Mouse (Mus musculus) liver, postnatal 0 days (tissue): ENCODE measurements around the gene Rftn2. TPM values are rescaled to one million over a fixed set of nuclear protein-coding genes. Genes with fewer than 3 reads are reported as not detected.
A peak's percentile ranks its signal among the peaks of the same experiment; 100 is the strongest.
"Not testable (repeated sequence)": the region's sequence is repeated elsewhere in the genome, so short reads cannot be mapped to it uniquely, and the experiment has no call there.

Experiments used
- ATAC-seq: fragments of 200-750 bp; cut with Nextera tagmentation; 2 replicates; pipeline ENCODE4 v1.8.0; 2017; ENCODE audit warnings: mild to moderate bottlenecking, moderate library complexity
- DNase-seq: peaks from one replicate; pipeline ENCODE4 v3.0.0-alpha.2; 2016
- H3K27ac ChIP-seq: fragments of 300-500 bp; sonication (generic); 2 replicates; pipeline ENCODE4 v1.5.1; 2014; ENCODE audit warnings: antibody characterized with exemption, moderate library complexity, mild to moderate bottlenecking, low read depth
- H3K27me3 ChIP-seq: fragments of 300-500 bp; sonication (generic); 2 replicates; pipeline ENCODE4 v1.6.1; 2014; ENCODE audit warnings: low read length, control low read depth, mixed read lengths; ENCODE audit not compliant: insufficient read depth
- H3K36me3 ChIP-seq: fragments of 300-500 bp; sonication (generic); replicated peaks from 2 replicates; pipeline ENCODE4 v1.6.1; 2014; ENCODE audit warnings: mild to moderate bottlenecking, control low read depth, low read length, moderate library complexity, mixed read lengths; ENCODE audit not compliant: insufficient read depth
- H3K4me1 ChIP-seq: fragments of 300-500 bp; sonication (generic); 2 replicates; pipeline ENCODE4 v1.6.1; 2014; ENCODE audit warnings: antibody characterized with exemption, mild to moderate bottlenecking, control low read depth; ENCODE audit not compliant: insufficient read depth
- H3K4me2 ChIP-seq: fragments of 300-500 bp; sonication (generic); 2 replicates; pipeline ENCODE4 v1.6.1; 2014; ENCODE audit warnings: low read depth, mild to moderate bottlenecking, low read length, moderate library complexity, mixed read lengths
- H3K4me3 ChIP-seq: fragments of 300-500 bp; sonication (generic); 2 replicates; pipeline ENCODE4 v1.5.1; 2014; ENCODE audit warnings: low read depth, low read length
- H3K9ac ChIP-seq: fragments of 300-500 bp; sonication (generic); replicated peaks from 2 replicates; pipeline ENCODE4 v1.6.1; 2014; ENCODE audit warnings: mild to moderate bottlenecking, moderate library complexity
- H3K9me3 ChIP-seq: fragments of 300-500 bp; sonication (generic); 2 replicates; pipeline ENCODE4 v1.6.1; 2016; ENCODE audit warnings: mild to moderate bottlenecking, control low read depth, low read length, mixed read lengths
- CTCF ChIP-seq: sonication (generic); IDR thresholded peaks from 2 replicates; pipeline ENCODE4 v1.5.1; 2016; ENCODE audit warnings: antibody characterized with exemption, low read depth
- EP300 ChIP-seq: IDR thresholded peaks from 2 replicates; pipeline ENCODE4 v1.6.1; 2016; ENCODE audit warnings: antibody characterized with exemption, low read depth, mild to moderate bottlenecking
- WGBS: fragments of 180-500 bp; shearing (Covaris S2); extraction: QIAGEN DNeasy Blood & Tissue Kit; methylation state at CpG from one replicate; pipeline ENCODE4 v1.1.7; 2014; ENCODE audit not compliant: insufficient replicate concordance; 5-methylcytosine and 5-hydroxymethylcytosine counted together
- polyA plus RNA-seq: library from polyadenylated mRNA; unstranded; fragments of >200 nt; fragmentation: Nextera tagmentation; extraction: Ambion mirVana; gene quantifications from 2 replicates; pipeline ENCODE4 v1.2.1, GENCODE M21; 2015

The Rftn2 gene
- polyA plus RNA-seq, 1 experiment from 2014 or later: 0.41 TPM

DNA sequence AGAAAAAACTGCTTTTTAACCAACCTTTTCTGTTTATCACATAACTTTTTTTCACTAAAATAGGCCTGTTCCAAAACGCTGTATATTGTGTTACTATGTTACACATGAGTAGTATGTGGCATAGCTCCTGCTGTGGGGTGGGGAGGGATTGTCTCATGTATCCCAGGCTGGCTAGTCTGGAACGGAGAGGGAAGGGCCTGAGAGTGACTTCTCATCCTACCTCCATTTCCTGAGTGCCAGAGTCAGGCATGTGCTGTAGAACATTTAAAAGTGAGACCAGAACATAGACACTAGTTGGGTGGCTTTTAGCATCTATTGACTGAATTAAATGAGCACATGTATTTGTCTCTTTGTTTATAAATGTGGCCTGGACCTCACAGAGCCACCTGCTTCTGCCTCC is 93.4 kb downstream of the Rftn2 start:
- H3K4me2 ChIP-seq: no peak overlapping the region; the same call in 1 of the 2 replicates
- no peak for ATAC-seq
- no peak for DNase-seq
- H3K36me3 ChIP-seq: peaks cover 11% of the 10 kb centered on the region; the same call in 1 of the 2 replicates
- H3K4me1 ChIP-seq: peaks cover 16% of the 10 kb centered on the region
- H3K9me3 ChIP-seq: no peaks in the 10 kb centered on the region
- TF ChIP-seq EP300 (no peak), CTCF (no peak)
- no peak overlapping the region for H3K4me3 ChIP-seq
- no peaks in the 10 kb centered on the region for H3K27me3 ChIP-seq
- 71% methylated on average over 2 of the region's 2 CpGs for WGBS
- H3K9ac ChIP-seq: no peak overlapping the region
- no peak overlapping the region for H3K27ac ChIP-seq

DNA sequence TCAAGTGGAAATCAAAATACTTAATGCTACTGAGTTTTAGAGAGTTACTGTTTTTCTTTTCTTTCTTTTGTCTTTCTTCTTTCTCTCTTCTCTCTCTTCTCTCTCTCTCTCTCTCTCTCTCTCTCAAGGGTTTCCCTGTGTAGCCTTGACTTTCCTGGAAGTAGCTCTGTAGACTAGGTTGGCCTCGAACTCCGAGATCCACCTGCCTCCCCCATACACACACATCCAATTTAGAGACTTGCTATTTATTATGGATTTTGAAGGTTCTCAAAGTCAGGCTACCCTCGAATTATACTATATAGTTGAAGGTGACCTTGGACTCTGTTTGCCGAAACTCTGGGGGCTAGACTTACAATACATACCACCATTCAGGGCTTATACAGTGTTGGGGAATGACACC is 94.3 kb downstream of the Rftn2 start:
- WGBS: 36% methylated on average over 4 of the region's 4 CpGs
- Histone ChIP-seq H3K4me1 (peaks cover 16% of the 10 kb centered on the region), H3K4me2 (peak overlapping the region; percentile 82), H3K9me3 (no peaks in the 10 kb centered on the region), H3K4me3 (peak overlapping the region; percentile 89), H3K27me3 (no peaks in the 10 kb centered on the region), H3K36me3 (peaks cover 8% of the 10 kb centered on the region; the same call in 1 of the 2 replicates), H3K9ac (peak overlapping the region; percentile 91), H3K27ac (peak overlapping the region; percentile 97)
- DNase-seq (no peak), ATAC-seq (no peak)
- TF ChIP-seq EP300: no peak
- no peak for TF ChIP-seq CTCF

DNA sequence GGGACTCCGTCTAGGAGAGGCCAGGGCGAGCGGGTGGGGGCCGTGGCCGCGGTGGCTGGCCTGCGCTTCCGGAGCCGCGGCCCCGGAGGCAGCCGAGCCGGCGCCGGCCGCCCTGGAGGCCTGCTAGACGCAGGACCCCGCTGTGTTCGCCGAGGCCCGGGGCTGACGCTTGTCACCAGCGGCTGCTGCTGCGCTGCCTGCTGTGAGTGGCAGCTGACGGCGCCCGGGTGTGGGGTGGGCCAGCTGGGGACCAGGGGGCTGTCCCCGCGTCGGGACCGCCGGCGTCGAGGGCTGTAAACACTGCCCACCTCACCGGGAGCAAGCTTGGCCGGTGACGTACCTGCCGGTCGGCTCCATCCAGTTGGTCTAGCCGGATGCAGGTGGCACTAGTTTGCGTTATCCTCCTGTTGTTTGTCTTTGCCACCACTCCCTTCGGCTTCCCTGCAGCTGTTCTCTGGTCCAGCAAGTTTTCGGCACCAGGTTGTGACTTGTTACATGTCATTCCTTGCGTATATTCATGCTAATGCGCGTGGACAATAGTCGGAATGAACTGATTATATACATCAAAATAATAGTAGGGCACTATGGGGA is 95.1 kb downstream of the Rftn2 start:
- H3K4me2 ChIP-seq: peak overlapping the region; percentile 82
- ATAC-seq: peak; percentile 72
- TF ChIP-seq CTCF: no peak
- TF ChIP-seq EP300: no peak; the same call in 1 of the 2 replicates
- under 1% methylated on average over 44 of the region's 47 CpGs for WGBS
- peaks cover 8% of the 10 kb centered on the region; the same call in 1 of the 2 replicates for H3K36me3 ChIP-seq
- peak overlapping the region; percentile 89 for H3K4me3 ChIP-seq
- peak overlapping the region; percentile 91 for H3K9ac ChIP-seq
- H3K4me1 ChIP-seq: peaks cover 16% of the 10 kb centered on the region
- no peaks in the 10 kb centered on the region for H3K27me3 ChIP-seq
- peak overlapping the region; percentile 97 for H3K27ac ChIP-seq
- DNase-seq: peak; percentile 76
- H3K9me3 ChIP-seq: no peaks in the 10 kb centered on the region

DNA sequence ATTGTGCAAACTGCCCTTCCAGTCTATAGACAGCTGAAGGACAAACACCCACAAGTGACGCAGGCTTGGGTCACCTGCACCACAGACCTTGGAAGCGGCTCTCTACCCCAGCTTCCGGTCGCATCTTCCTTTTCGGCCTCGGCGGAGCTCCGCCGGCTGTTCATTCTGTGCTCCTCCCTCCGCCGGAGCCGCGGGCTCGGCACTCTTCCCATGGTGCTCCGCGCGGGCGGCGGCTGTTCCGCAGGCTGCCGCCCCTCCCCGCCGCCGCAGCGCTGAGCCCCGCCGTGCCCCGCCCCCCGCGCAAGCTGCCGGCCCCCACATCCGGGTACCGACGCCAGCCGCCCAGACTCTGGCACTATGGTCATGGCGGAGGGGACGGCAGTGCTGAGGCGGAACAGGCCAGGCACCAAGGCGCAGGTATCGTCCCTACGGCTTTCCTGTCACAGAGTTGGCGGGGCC is 95.6 kb downstream of the Rftn2 start, which contains the start of gene Mob4:
Gene Mob4 (plus strand): TSS at position 289 of the 459 bp plus-strand sequence.
- peak; percentile 55; the same call in 1 of the 2 replicates for TF ChIP-seq EP300
- no peak for TF ChIP-seq CTCF
- peak within 1 kb of the TSS; percentile 91 for H3K9ac ChIP-seq
- ATAC-seq (peak; percentile 95), DNase-seq (peak; percentile 96)
- H3K27ac ChIP-seq: peak within 1 kb of the TSS; percentile 97
- peaks cover 16% of the 10 kb centered on the region for H3K4me1 ChIP-seq
- peak within 1 kb of the TSS; percentile 82 for H3K4me2 ChIP-seq
- WGBS: under 1% methylated on average over 38 of the region's 42 CpGs
- H3K36me3 ChIP-seq: peaks cover 8% of the 10 kb centered on the region; the same call in 1 of the 2 replicates
- H3K27me3 ChIP-seq: no peaks in the 10 kb centered on the region
- peak within 1 kb of the TSS; percentile 89 for H3K4me3 ChIP-seq
- no peaks in the 10 kb centered on the region for H3K9me3 ChIP-seq

DNA sequence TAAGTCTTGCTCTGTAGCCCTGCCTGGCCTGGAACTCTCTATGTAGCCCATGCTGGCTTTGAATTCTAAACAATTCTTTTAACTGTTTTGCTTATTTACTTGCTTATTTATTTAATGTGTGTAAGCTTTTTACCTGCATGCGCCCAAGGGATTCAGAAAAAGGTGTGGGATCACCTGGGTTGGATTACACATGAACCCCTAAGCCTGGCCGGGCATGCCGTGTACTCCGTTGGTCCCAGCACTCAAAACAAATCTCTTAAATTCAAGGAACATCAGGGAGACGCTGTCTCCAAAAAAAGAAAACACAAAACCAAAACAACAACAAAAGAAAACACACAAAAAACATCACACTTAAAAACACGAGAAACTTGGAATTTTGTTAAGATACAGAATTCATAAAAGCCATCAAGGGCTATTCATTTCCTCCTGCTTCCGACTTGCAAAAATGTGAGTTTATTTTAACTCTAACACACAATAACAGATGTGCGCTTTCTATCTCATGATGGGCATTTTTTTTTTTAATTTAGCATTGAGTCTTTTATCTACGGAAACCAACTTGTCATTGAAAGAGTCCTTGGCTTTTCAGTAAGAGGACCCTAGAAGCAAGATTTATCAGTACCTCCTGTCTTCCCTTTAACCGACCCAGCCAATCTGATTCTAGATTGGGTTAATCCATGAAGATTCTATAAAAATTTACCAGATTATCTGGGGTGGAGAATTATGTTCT is 96.2 kb downstream of the Rftn2 start:
- peak overlapping the region; percentile 91 for H3K9ac ChIP-seq

DNA sequence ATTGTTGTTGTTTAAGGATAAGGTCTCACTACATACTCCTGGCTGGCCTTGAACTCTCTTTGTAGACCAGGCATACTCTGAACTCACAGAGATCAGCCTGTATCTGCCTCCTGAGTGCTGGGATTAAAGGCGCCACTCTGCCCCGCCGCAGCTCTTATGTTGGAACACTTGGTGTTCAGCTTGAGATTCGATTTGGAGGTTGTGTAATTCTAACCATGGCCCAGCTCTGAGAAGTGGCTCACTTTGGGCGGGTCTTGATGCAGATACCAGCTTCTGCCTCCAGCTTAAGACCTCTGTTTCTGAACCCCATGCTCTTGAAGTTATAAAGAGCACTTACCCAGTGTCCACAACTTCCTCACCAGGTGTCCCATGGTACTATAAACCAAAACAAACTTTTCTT is 96.9 kb downstream of the Rftn2 start:
- no peaks in the 10 kb centered on the region for H3K27me3 ChIP-seq
- H3K4me3 ChIP-seq: no peak overlapping the region
- peaks cover 16% of the 10 kb centered on the region for H3K4me1 ChIP-seq
- 77% methylated on average over 5 of the region's 5 CpGs for WGBS
- H3K9ac ChIP-seq: no peak overlapping the region
- H3K36me3 ChIP-seq: 0 out of 2 replicates have a peak, but pooled peaks cover 8% of the 10 kb centered on the region
- no peak for DNase-seq
- H3K27ac ChIP-seq: peak overlapping the region; percentile 97
- H3K9me3 ChIP-seq: no peaks in the 10 kb centered on the region
- H3K4me2 ChIP-seq: peak overlapping the region; percentile 67; the same call in 1 of the 2 replicates
- TF ChIP-seq EP300 (no peak), CTCF (no peak)
- no peak for ATAC-seq

More for the DNA sequence above, 96.2 kb downstream of the Rftn2 start:
- Histone ChIP-seq H3K27me3 (no peaks in the 10 kb centered on the region), H3K4me2 (peak overlapping the region; percentile 67), H3K4me3 (peak overlapping the region; percentile 89), H3K36me3 (0 out of 2 replicates have a peak, but pooled peaks cover 8% of the 10 kb centered on the region), H3K9me3 (no peaks in the 10 kb centered on the region), H3K4me1 (peaks cover 16% of the 10 kb centered on the region), H3K27ac (peak overlapping the region; percentile 97)
- ATAC-seq: no peak
- TF ChIP-seq CTCF (no peak), EP300 (no peak)
- no peak for DNase-seq
- 52% methylated on average over 10 of the region's 10 CpGs for WGBS

DNA sequence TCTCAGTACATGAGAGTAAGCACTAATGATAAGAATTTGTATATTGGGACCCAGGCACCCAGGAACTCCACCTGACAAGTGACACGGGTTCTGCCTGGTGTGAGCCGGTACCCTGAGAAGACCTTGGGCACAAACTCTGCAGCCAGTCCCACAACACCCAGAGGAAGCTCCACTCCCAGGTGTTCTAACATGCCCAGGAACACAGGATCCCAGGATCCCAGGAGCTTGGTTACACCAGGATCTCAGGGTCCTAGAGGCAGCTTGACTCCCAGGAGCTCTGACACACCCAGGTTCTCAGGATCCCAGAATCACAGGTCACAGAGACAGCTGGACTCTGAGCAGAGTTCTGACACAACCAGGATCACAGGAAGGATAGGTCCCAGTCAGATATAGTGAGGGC is 102.4 kb downstream of the Rftn2 start:
- ATAC-seq, H3K4me3 ChIP-seq, H3K9ac ChIP-seq, H3K4me1 ChIP-seq, H3K27ac ChIP-seq, H3K36me3 ChIP-seq, H3K9me3 ChIP-seq, H3K4me2 ChIP-seq, H3K27me3 ChIP-seq, DNase-seq: not testable (repeated sequence)
- WGBS: 88% methylated on average over 2 of the region's 2 CpGs
